Mouse (Mus musculus) spleen, postnatal 36 days (tissue): ENCODE data around the gene Akap11.

Source experiments
- DNase-seq, 2 experiments: peaks; one replicate each; pipeline ENCODE4 v3.0.0; 2022; ENCODE audit warnings: low spot score in 2 of 2, mixed read lengths in 1 of 2

The Akap11 gene

GRCm38 (mm10) chr14:78448807-78449406 is 87.7 kb downstream of the Akap11 start:
- DNase-seq, result no peak

GRCm38 (mm10) chr14:78448017-78448416 is 88.6 kb downstream of the Akap11 start:
- no peak for DNase-seq

- DNase-seq, result no peak
These were observed 89.1 kb downstream of the Akap11 start for GRCm38 (mm10) chr14:78447542-78447941.
